Mouse (Mus musculus) subcutaneous adipose tissue, adult 2 months (tissue): Measurements from ENCODE around the gene Zfp704. TPM values are rescaled to one million over a fixed set of nuclear protein-coding genes. Genes with fewer than 3 reads are reported as not detected.

Experiments used
- polyA plus RNA-seq: library from polyadenylated mRNA; depleted of rRNA; stranded (reverse); fragments of >200 nt; gene quantifications from 2 replicates; pipeline ENCODE4 v1.2.3, GENCODE M21; 2012; ENCODE audit warnings: low replicate concordance; rRNA removed

Gene Zfp704
- polyA plus RNA-seq, result 4.5 and 16.3 TPM in 2 replicates

GRCm38 (mm10) chr3:9609581-9610341 lies at the start of gene Zfp704:
Gene Zfp704, minus strand, starts transcription at chr3:9610085.

